Mouse (Mus musculus) ZHBTc4 (cell line): ENCODE measurements at regions not wholly inside any gene's neighbourhood (a gene's known extent, or its start where the extent isn't known, plus 50 kb on each side); places are given as distances from the start of the nearest gene placed in this dataset.
A peak's percentile ranks its signal among the peaks of the same experiment; 100 is the strongest.

Experiments used
- DNase-seq: peaks from one replicate; pipeline ENCODE4 v3.0.0-alpha.2; 2011; ENCODE audit warnings: low read depth, low spot score

DNA sequence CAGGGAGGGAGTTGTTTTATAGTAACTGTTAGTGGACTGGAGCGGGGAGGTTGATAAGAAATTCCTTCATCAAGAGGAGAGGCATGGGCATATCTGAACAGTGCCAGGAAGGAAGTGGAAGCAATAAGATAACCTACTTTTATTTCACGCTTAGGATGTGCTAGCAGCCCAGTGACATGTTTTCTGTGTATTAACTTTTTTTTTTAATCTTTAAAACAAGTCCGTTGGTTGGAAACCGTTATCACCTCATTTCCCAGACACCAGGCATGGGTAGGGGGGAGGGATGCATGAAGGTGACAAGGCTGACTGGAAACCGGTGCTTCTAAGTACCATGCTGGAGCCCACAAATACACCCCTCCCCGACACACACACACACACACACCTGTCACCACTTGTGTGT, 394.7 kb downstream of the Tshz3 start:
- no peak for DNase-seq

GRCm38 (mm10) chr7:37093721-37094120, 395.8 kb downstream of the Tshz3 start:
- no peak for DNase-seq

GRCm38 (mm10) chr7:37095839-37096238, 397.9 kb downstream of the Tshz3 start:
- DNase-seq = no peak

DNA sequence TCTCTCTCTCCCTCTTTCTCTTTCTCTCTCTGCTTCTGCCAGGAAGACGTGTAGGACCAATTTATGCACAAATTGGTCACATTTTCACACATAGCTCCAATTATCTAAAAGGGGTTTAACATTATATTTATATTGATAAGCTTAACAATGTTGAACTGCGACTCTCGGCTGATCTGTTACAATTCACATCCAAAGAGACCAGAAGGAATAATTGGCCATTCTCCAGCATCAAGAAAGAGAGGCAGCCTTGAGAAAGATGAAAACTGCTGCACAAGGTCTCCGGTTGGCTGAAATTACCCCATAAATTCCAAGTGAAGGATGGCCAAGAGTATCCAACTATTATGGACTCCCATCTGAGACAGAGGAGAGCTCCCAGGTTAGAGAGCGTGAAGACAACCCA, 398.4 kb downstream of the Tshz3 start:
- DNase-seq = no peak

- no peak for DNase-seq
These were observed 401.0 kb downstream of the Tshz3 start for GRCm38 (mm10) chr7:37098950-37099349.

GRCm38 (mm10) chr7:37104671-37105070, 406.8 kb downstream of the Tshz3 start:
- no peak for DNase-seq

DNA sequence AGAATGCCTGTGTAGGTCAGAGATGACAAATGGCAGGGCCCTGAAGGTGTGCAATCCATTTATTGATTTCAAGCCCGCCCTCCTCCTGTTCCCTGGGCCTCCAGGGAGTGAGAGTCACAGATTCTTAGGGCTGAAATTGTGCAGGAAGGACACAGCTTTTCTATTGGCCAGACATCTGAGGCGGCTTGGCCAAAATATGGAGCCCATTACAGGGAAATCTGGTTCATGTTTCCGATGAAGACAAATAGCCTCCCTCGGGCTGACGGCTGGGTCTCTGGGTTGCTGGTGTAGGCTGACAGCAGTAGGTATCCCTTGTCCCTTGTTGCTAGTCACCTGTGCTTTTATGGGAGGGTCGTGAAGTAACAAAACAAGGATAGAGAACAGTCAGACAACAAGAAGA, 413.2 kb downstream of the Tshz3 start:
- DNase-seq = no peak

DNA sequence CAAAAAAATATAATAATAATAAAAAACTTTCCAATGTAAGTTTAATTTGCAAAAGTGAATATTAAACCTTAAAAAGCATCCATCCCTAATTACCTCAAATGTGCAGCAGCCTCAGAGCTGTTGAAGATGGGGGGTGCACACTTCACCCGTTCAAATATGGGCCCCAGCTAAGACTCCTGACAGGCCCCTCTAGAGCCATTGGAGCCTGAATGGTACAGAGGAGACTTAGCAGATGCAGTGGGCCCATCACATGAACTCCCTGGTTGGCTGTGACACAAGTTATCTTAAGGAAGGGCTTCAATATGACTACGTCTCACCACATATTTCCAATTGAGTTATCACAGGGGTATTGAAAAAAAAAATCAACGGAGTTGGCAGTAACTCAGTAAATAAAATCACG, 422.9 kb downstream of the Tshz3 start:
- no peak for DNase-seq

- DNase-seq = no peak
These were observed 442.3 kb downstream of the Tshz3 start for GRCm38 (mm10) chr7:37140191-37140590.

- DNase-seq = no peak
These were observed 444.9 kb downstream of the Tshz3 start for GRCm38 (mm10) chr7:37142780-37143179.

DNA sequence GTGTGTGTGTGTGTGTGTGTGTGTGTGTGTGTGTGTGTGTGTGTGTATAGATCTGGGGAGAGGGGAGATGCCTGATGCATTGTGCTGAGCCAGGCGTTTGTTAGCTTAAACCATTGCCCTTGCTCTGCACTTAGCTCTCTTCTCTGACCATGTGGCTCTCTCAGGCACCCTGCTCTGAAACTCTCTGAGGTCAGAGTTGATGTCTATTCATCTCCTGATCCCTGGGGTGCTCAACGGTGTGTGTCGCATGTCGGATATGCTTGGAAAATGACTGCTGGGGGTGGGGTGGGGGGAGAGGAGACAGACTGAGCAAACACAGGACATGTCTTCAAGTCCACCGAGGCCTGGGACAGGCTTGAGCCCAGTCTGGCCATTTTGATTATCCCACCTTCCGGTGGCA, 446.4 kb downstream of the Tshz3 start:
- DNase-seq = no peak

DNA sequence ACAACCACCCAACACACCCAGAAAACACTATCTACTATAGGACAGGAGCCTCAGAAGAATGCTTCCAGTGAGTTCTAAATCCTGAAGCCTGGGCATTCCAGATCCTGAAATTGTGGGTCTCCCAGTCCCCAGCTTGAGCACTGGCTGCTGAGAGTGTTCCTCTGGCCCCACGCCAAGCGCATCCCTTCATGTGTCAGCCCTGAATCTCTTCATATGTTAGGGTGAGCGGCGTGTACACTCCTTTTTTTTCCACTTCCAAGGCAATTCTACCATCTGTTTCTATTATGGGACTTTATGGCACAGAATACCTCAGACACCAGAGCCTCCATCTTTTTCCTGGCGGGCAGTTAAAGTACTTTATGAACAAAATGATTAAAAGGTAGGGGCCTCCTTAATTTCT, 451.8 kb downstream of the Tshz3 start:
- no peak for DNase-seq

GRCm38 (mm10) chr7:37159801-37160200, 461.9 kb downstream of the Tshz3 start:
- no peak for DNase-seq

- DNase-seq = no peak
These were observed 471.0 kb downstream of the Tshz3 start for GRCm38 (mm10) chr7:37168883-37169282.

- peak; percentile 69 for DNase-seq
These were observed 477.8 kb downstream of the Tshz3 start for GRCm38 (mm10) chr7:37175746-37176145.

DNA sequence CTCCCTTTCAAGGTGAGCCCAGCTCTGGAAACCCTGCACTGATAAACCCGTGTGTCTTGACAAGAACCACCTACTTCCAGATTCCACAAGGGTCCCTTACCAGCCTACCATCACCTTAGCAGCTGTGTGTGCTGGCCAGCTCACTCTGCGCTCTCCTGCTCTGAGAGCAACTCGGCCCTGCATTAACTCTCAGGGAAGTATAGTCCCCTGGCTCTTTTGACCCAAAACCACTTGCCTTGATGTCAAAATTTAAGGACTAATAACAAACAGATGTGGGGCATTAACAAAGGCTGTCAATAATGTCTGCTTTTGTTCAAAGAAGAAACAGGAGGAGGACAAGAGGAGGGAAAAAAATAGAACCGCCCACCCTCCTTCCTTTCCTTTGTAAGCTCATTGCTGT, 480.3 kb downstream of the Tshz3 start:
- DNase-seq = no peak

GRCm38 (mm10) chr7:37179907-37180306, 482.0 kb downstream of the Tshz3 start:
- DNase-seq = no peak

DNA sequence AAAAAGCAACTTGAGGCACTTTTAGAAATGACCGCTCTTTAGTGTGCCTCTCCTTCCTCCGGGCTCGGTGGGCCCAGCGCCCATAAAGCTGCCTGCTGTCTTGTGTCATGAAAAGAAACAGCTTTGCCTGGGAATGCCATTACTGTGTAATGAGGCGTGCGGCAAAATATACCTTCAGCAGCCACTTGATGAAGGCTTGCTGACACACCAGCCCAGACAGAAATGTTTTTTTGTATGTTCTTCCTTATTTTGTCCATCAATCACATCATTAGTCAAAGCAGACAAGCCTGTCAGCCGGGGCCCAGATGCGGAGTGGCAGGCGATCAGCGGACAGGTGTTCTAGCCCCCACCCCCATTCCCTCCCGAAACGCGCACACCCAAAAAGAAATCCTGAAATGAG, 482.5 kb downstream of the Tshz3 start:
- DNase-seq = no peak

- DNase-seq = no peak
These were observed 483.2 kb downstream of the Tshz3 start for GRCm38 (mm10) chr7:37181109-37181508.

GRCm38 (mm10) chr7:37192536-37192935, 494.6 kb downstream of the Tshz3 start:
- peak; percentile 67 for DNase-seq

DNA sequence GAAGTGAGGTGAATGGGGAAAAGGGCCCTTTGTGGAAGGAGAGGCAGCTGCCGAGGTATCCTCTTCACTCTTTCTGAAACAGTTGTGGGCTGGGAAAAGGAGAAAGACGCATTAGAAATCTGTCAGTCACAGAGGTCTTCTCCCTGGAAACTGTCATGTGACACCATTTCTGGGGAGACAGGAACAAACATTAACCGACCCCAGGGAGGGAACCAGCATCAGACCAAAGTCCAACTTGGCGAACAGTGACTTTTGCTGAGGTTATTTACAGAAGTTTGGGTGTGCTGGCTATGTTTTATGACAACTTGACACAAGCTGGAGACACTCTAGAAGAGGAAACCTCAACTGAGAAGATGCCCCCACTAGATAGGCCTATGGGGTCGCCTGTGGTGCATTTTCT, 506.9 kb downstream of the Tshz3 start:
- DNase-seq = no peak

DNA sequence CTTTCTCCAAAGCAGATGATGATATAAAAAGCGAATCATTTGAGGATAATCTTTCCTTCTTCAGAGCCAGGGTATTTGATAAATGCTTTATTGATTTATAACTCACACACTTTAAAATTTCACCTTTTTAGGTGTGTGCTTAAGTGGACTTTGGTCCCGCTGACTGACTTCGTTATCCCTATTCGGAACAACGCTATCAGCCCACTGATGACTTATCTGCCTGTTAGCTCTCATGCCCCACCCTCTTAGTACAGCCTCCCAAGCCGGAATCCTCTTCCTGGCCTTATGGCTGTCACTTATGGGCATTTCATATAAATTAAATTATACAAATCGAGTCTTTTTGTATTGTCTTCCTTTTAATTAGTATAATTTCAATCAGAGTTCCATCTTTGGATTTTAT, 510.4 kb downstream of the Tshz3 start:
- DNase-seq = no peak

DNA sequence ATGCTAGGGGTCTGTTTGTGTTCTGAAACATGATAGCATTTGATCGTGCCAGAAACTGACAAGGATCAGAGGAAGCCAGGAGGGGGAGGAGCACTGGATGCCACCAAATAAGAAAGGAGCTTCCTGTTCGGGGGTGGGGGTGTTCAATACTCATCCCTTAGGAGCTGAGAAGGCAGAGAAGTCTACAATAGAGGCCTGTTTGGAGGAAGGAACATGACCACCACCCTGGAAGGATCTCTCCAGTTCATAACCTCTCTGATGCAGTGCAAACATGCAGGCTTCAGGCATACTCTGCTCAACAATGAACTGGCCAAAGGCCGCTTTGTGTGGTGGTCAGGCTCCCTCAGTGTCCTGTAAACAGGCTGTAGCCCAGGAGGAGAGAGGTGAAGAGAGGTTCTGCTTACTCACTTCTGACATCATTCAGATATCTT, 515.8 kb downstream of the Tshz3 start:
- DNase-seq = peak; percentile 26

DNA sequence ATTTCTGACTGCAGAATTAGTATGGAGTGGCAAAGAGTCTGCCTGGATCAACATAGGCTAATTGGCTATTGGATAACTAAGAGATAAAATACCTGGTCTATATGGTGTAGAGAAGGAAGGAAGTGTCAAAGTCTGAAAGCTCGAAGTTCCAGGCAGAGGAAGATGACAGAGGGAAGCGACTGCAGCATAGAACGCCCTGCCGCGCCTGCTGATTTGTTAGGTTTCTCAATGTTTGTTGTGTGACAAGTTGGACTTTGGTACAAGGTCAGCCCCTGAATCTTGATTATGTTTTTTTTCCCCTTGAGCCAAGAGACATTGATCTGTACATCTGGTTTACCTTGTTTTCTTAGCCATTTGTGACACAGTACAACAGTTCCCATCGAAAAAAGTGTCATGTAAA, 517.6 kb downstream of the Tshz3 start:
- DNase-seq = no peak

- no peak for DNase-seq
These were observed 522.6 kb downstream of the Tshz3 start for GRCm38 (mm10) chr7:37220476-37220875.
